Mouse (Mus musculus): ENCODE measurements around the gene Nars2. TPM values are rescaled to one million over a fixed set of nuclear protein-coding genes. Genes with fewer than 3 reads are reported as not detected.

Gene Nars2
- polyA plus RNA-seq, 1 experiment from 2014 or later: 20.6 TPM

GRCm38 (mm10) chr7:96952094-96952493 is 789 bp downstream of the Nars2 start:
- no peak for ATAC-seq (ENCODE audit: low FRiP score)
- H3K9me3 ChIP-seq (ENCODE audit: control insufficient read depth, low read length): no peaks in the 10 kb centered on the region
- DNase-seq (ENCODE audit: low spot score, missing footprints): no peak
- WGBS: 44% methylated on average over 5 of the region's 5 CpGs
- H3K9ac ChIP-seq (ENCODE audit: low read length): peak overlapping the region; percentile 90
- peak overlapping the region; percentile 87 for H3K4me3 ChIP-seq (ENCODE audit: low read depth, low read length)
- no peaks in the 10 kb centered on the region for H3K27me3 ChIP-seq (ENCODE audit: control insufficient read depth, insufficient read depth, low read length)
- peaks cover 2% of the 10 kb centered on the region; the same call in 1 of the 2 replicates for H3K36me3 ChIP-seq (ENCODE audit: control insufficient read depth, insufficient read depth, low read length)
- peak overlapping the region; percentile 84 for H3K4me2 ChIP-seq
- H3K27ac ChIP-seq (ENCODE audit: low read depth, low read length): peak overlapping the region; percentile 20; the same call in 1 of the 2 replicates
- peaks cover 4% of the 10 kb centered on the region for H3K4me1 ChIP-seq (ENCODE audit: control insufficient read depth, insufficient read depth, low read length)

GRCm38 (mm10) chr7:96959168-96959567 is 7.9 kb downstream of the Nars2 start:
- no peak overlapping the region for H3K4me3 ChIP-seq (ENCODE audit: low read depth, low read length)
- H3K36me3 ChIP-seq (ENCODE audit: control insufficient read depth, insufficient read depth, low read length): peaks cover 4% of the 10 kb centered on the region; the same call in 1 of the 2 replicates
- H3K4me1 ChIP-seq (ENCODE audit: control insufficient read depth, insufficient read depth, low read length): no peaks in the 10 kb centered on the region
- 93% methylated on average over 5 of the region's 5 CpGs for WGBS
- DNase-seq (ENCODE audit: low spot score, missing footprints) (no peak), ATAC-seq (ENCODE audit: low FRiP score) (no peak)
- H3K9me3 ChIP-seq (ENCODE audit: control insufficient read depth, low read length): no peaks in the 10 kb centered on the region
- no peak overlapping the region for H3K27ac ChIP-seq (ENCODE audit: low read depth, low read length)
- H3K9ac ChIP-seq (ENCODE audit: low read length): no peak overlapping the region
- H3K27me3 ChIP-seq (ENCODE audit: control insufficient read depth, insufficient read depth, low read length): no peaks in the 10 kb centered on the region
- H3K4me2 ChIP-seq: no peak overlapping the region

GRCm38 (mm10) chr7:96967188-96967587 is 15.9 kb downstream of the Nars2 start:
- no peak overlapping the region for H3K27ac ChIP-seq (ENCODE audit: low read depth, low read length)
- no peak overlapping the region for H3K9ac ChIP-seq (ENCODE audit: low read length)
- H3K36me3 ChIP-seq (ENCODE audit: control insufficient read depth, insufficient read depth, low read length): no peaks in the 10 kb centered on the region
- whole genome bisulfite sequencing: 73% methylated on average over 3 of the region's 3 CpGs
- no peak overlapping the region for H3K4me3 ChIP-seq (ENCODE audit: low read depth, low read length)
- H3K27me3 ChIP-seq (ENCODE audit: control insufficient read depth, insufficient read depth, low read length): no peaks in the 10 kb centered on the region
- no peak for ATAC-seq (ENCODE audit: low FRiP score)
- no peaks in the 10 kb centered on the region for H3K4me1 ChIP-seq (ENCODE audit: control insufficient read depth, insufficient read depth, low read length)
- peak; percentile 64 for DNase-seq (ENCODE audit: low spot score, missing footprints)
- no peak overlapping the region for H3K4me2 ChIP-seq
- no peaks in the 10 kb centered on the region for H3K9me3 ChIP-seq (ENCODE audit: control insufficient read depth, low read length)

- 34% methylated on average over 1 of the region's 1 CpGs for WGBS
- peak; percentile 48; the same call in 1 of the 2 replicates for ATAC-seq (ENCODE audit: low FRiP score)
Observed at GRCm38 (mm10) chr7:96970359-96970758, 19.1 kb downstream of the Nars2 start.

GRCm38 (mm10) chr7:96971027-96971996 is 20.0 kb downstream of the Nars2 start:
- no peak overlapping the region for H3K4me2 ChIP-seq
- H3K9ac ChIP-seq (ENCODE audit: low read length): no peak overlapping the region
- H3K36me3 ChIP-seq (ENCODE audit: control insufficient read depth, insufficient read depth, low read length): no peaks in the 10 kb centered on the region
- no peaks in the 10 kb centered on the region for H3K4me1 ChIP-seq (ENCODE audit: control insufficient read depth, insufficient read depth, low read length)
- H3K27me3 ChIP-seq (ENCODE audit: control insufficient read depth, insufficient read depth, low read length): no peaks in the 10 kb centered on the region
- ATAC-seq (ENCODE audit: low FRiP score) (no peak), DNase-seq (ENCODE audit: low spot score, missing footprints) (peak; percentile 77)
- 81% methylated on average over 21 of the region's 21 CpGs for WGBS
- H3K27ac ChIP-seq (ENCODE audit: low read depth, low read length): no peak overlapping the region
- H3K4me3 ChIP-seq (ENCODE audit: low read depth, low read length): no peak overlapping the region
- H3K9me3 ChIP-seq (ENCODE audit: control insufficient read depth, low read length): no peaks in the 10 kb centered on the region

More at GRCm38 (mm10) chr7:96970359-96970758, 19.1 kb downstream of the Nars2 start:
- H3K27ac ChIP-seq (ENCODE audit: low read depth, low read length): no peak overlapping the region
- peak; percentile 93 for DNase-seq (ENCODE audit: low spot score, missing footprints)
- no peaks in the 10 kb centered on the region for H3K4me1 ChIP-seq (ENCODE audit: control insufficient read depth, insufficient read depth, low read length)
- H3K27me3 ChIP-seq (ENCODE audit: control insufficient read depth, insufficient read depth, low read length): no peaks in the 10 kb centered on the region
- no peak overlapping the region for H3K4me2 ChIP-seq
- H3K4me3 ChIP-seq (ENCODE audit: low read depth, low read length): no peak overlapping the region
- H3K36me3 ChIP-seq (ENCODE audit: control insufficient read depth, insufficient read depth, low read length): no peaks in the 10 kb centered on the region
- no peaks in the 10 kb centered on the region for H3K9me3 ChIP-seq (ENCODE audit: control insufficient read depth, low read length)
- H3K9ac ChIP-seq (ENCODE audit: low read length): no peak overlapping the region

- H3K9me3 ChIP-seq (ENCODE audit: control insufficient read depth, low read length): no peaks in the 10 kb centered on the region
- no peaks in the 10 kb centered on the region for H3K27me3 ChIP-seq (ENCODE audit: control insufficient read depth, insufficient read depth, low read length)
- H3K4me1 ChIP-seq (ENCODE audit: control insufficient read depth, insufficient read depth, low read length): no peaks in the 10 kb centered on the region
- H3K9ac ChIP-seq (ENCODE audit: low read length): no peak overlapping the region
- H3K36me3 ChIP-seq (ENCODE audit: control insufficient read depth, insufficient read depth, low read length): no peaks in the 10 kb centered on the region
- no peak overlapping the region for H3K4me2 ChIP-seq
- ATAC-seq (ENCODE audit: low FRiP score) (no peak), DNase-seq (ENCODE audit: low spot score, missing footprints) (no peak)
- no peak overlapping the region for H3K4me3 ChIP-seq (ENCODE audit: low read depth, low read length)
- WGBS: 88% methylated on average over 8 of the region's 8 CpGs
- H3K27ac ChIP-seq (ENCODE audit: low read depth, low read length): no peak overlapping the region
Observed at GRCm38 (mm10) chr7:96972138-96972904, 21.0 kb downstream of the Nars2 start.

GRCm38 (mm10) chr7:96975914-96976313 is 24.6 kb downstream of the Nars2 start:
- Histone ChIP-seq H3K36me3 (ENCODE audit: control insufficient read depth, insufficient read depth, low read length) (no peaks in the 10 kb centered on the region), H3K9ac (ENCODE audit: low read length) (no peak overlapping the region), H3K4me3 (ENCODE audit: low read depth, low read length) (no peak overlapping the region), H3K27me3 (ENCODE audit: control insufficient read depth, insufficient read depth, low read length) (no peaks in the 10 kb centered on the region), H3K4me2 (no peak overlapping the region), H3K9me3 (ENCODE audit: control insufficient read depth, low read length) (no peaks in the 10 kb centered on the region), H3K4me1 (ENCODE audit: control insufficient read depth, insufficient read depth, low read length) (no peaks in the 10 kb centered on the region), H3K27ac (ENCODE audit: low read depth, low read length) (no peak overlapping the region)
- DNase-seq (ENCODE audit: low spot score, missing footprints) (no peak), ATAC-seq (ENCODE audit: low FRiP score) (no peak)
- WGBS: 95% methylated on average over 5 of the region's 5 CpGs

GRCm38 (mm10) chr7:96977209-96977608 is 25.9 kb downstream of the Nars2 start:
- H3K9me3 ChIP-seq (ENCODE audit: control insufficient read depth, low read length): no peaks in the 10 kb centered on the region
- H3K36me3 ChIP-seq (ENCODE audit: control insufficient read depth, insufficient read depth, low read length): no peaks in the 10 kb centered on the region
- H3K4me2 ChIP-seq: no peak overlapping the region
- no peak overlapping the region for H3K4me3 ChIP-seq (ENCODE audit: low read depth, low read length)
- H3K27me3 ChIP-seq (ENCODE audit: control insufficient read depth, insufficient read depth, low read length): no peaks in the 10 kb centered on the region
- no peak overlapping the region for H3K27ac ChIP-seq (ENCODE audit: low read depth, low read length)
- ATAC-seq (ENCODE audit: low FRiP score): no peak
- no peak overlapping the region for H3K9ac ChIP-seq (ENCODE audit: low read length)
- WGBS: 90% methylated on average over 1 of the region's 1 CpGs
- DNase-seq (ENCODE audit: low spot score, missing footprints): peak; percentile 45
- no peaks in the 10 kb centered on the region for H3K4me1 ChIP-seq (ENCODE audit: control insufficient read depth, insufficient read depth, low read length)

- WGBS: 89% methylated on average over 2 of the region's 2 CpGs
- no peaks in the 10 kb centered on the region for H3K9me3 ChIP-seq (ENCODE audit: control insufficient read depth, low read length)
- no peaks in the 10 kb centered on the region for H3K27me3 ChIP-seq (ENCODE audit: control insufficient read depth, insufficient read depth, low read length)
- DNase-seq (ENCODE audit: low spot score, missing footprints): peak; percentile 71
- no peaks in the 10 kb centered on the region for H3K36me3 ChIP-seq (ENCODE audit: control insufficient read depth, insufficient read depth, low read length)
- no peak overlapping the region for H3K27ac ChIP-seq (ENCODE audit: low read depth, low read length)
- no peak overlapping the region for H3K9ac ChIP-seq (ENCODE audit: low read length)
- ATAC-seq (ENCODE audit: low FRiP score): no peak
- H3K4me3 ChIP-seq (ENCODE audit: low read depth, low read length): no peak overlapping the region
- H3K4me2 ChIP-seq: no peak overlapping the region
- H3K4me1 ChIP-seq (ENCODE audit: control insufficient read depth, insufficient read depth, low read length): peaks cover 7% of the 10 kb centered on the region; the same call in 1 of the 2 replicates
Observed at GRCm38 (mm10) chr7:96981366-96981765, 30.1 kb downstream of the Nars2 start.

Measured in midbrain, embryonic 11.5 days (tissue).